In the genomic region with DNA sequence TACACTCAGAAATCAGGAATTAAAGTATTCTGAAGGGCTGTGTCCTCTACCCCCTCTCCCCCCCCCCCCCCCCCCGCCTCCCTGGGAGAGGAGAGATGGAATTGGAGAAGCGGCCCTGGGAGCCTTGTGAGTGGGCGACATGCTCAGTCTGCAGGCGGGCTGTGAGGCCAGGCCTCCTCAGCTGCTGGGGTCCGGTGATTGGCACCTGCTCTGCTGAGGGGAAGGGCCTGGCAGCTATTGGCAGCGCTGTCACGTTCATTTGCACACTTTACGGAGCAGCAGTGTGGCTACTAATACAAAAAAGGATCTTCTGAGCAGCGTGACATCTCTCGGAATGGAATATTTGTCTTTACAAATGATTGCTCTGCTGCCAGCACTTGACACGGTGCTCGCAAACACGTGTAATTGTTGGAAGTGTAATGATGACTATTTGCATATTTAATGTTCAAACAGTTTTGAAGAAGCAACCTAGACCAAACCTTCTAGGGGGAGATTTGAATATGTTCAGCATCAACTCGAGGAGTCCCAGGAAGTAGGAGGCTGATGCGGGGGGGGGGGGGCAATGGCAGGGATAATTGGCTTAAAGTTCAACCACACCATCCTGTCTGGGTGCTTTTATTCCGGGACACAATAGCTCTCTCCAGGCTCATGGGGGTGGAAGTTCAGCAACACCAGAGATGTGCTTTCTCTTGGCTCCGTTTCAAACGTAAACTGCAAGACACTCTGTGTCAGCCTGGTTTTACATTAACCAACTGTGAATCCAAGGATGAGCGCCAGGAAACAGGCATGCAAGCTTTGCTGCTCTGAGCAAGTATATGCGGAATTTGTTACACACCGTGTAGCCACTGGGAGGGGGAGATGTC, we compare ENCODE assay signal across 8 mouse cellular contexts.
A peak's percentile ranks its signal among the peaks of the same experiment; 100 is the strongest.
DNase-seq lines count a peak whose midpoint lies in the region; ATAC-seq and TF ChIP-seq lines count a peak whose summit lies in the region.

No protein-coding gene starts in this region.

- no peak for TF ChIP-seq CTCF in cerebellum, adult 2 months (IDR thresholded peaks at IDR 0.05; ENCODE audit: borderline replicate concordance, insufficient read depth, low read depth, low read length)

- ATAC-seq in intestine, embryonic 16.5 days = peak; percentile 94
- ATAC-seq in liver, embryonic 16.5 days (ENCODE audit: low read depth) = 0 out of 2 replicates have a peak, but pooled peaks have one; percentile 9
- ATAC-seq in activated CD4-positive, CD25-positive, alpha-beta regulatory T cell, adult 4 months = no peak

- H3K4me1 ChIP-seq in cerebellum, adult 2 months (ENCODE audit: control insufficient read depth, insufficient read depth, low read length) = no peaks in the 10 kb centered on the region
- H3K4me1 ChIP-seq in embryonic facial prominence, embryonic 10.5 days = peaks cover 16% of the 10 kb centered on the region
- H3K4me1 ChIP-seq in intestine, embryonic 16.5 days (ENCODE audit: control insufficient read depth, insufficient read depth, low read length) = peaks cover 8% of the 10 kb centered on the region; the same call in 1 of the 2 replicates
- H3K4me1 ChIP-seq in liver, embryonic 16.5 days (ENCODE audit: control insufficient read depth, low read depth, low read length) = no peaks in the 10 kb centered on the region

- no peak overlapping the region for H3K4me2 ChIP-seq in intestine, embryonic 16.5 days (ENCODE audit: low read depth, low read length)
- H3K4me2 ChIP-seq in liver, embryonic 16.5 days (ENCODE audit: low read depth, low read length) = no peak overlapping the region

- peak overlapping the region; percentile 32 for H3K4me3 ChIP-seq in cerebellum, adult 2 months (replicated peaks; ENCODE audit: insufficient read depth, low read depth, low read length)
- H3K4me3 ChIP-seq in embryonic facial prominence, embryonic 10.5 days = no peak overlapping the region
- no peak overlapping the region for H3K4me3 ChIP-seq in intestine, embryonic 16.5 days (ENCODE audit: low read length)
- H3K4me3 ChIP-seq in liver, embryonic 16.5 days (ENCODE audit: low read depth, low read length) = no peak overlapping the region

- no peaks in the 10 kb centered on the region for H3K36me3 ChIP-seq in embryonic facial prominence, embryonic 10.5 days (replicated peaks)
- no peaks in the 10 kb centered on the region for H3K36me3 ChIP-seq in intestine, embryonic 16.5 days (ENCODE audit: control insufficient read depth, insufficient read depth, low read length)
- H3K36me3 ChIP-seq in liver, embryonic 16.5 days (ENCODE audit: control insufficient read depth, insufficient read depth) = no peaks in the 10 kb centered on the region

- H3K9ac ChIP-seq in intestine, embryonic 16.5 days (ENCODE audit: low read depth, low read length) = no peak overlapping the region
- H3K9ac ChIP-seq in liver, embryonic 16.5 days (ENCODE audit: low read depth, low read length) = no peak overlapping the region

- 7% methylated on average over 21 of the region's 21 CpGs for WGBS in cerebellum, adult 2 months
- 70% methylated on average over 20 of the region's 21 CpGs for WGBS in embryonic facial prominence, embryonic 10.5 days
- 28% methylated on average over 20 of the region's 21 CpGs for WGBS in intestine, embryonic 16.5 days
- 60% methylated on average over 20 of the region's 21 CpGs for WGBS in liver, embryonic 16.5 days (ENCODE audit: insufficient replicate concordance)

- H3K27me3 ChIP-seq in cerebellum, adult 2 months (ENCODE audit: control insufficient read depth, insufficient read depth, low read length) = no peaks in the 10 kb centered on the region; the same call in 1 of the 2 replicates
- H3K27me3 ChIP-seq in embryonic facial prominence, embryonic 10.5 days (replicated peaks; ENCODE audit: low read depth, poor library complexity, severe bottlenecking) = no peaks in the 10 kb centered on the region
- no peaks in the 10 kb centered on the region for H3K27me3 ChIP-seq in intestine, embryonic 16.5 days (replicated peaks; ENCODE audit: control insufficient read depth, insufficient read depth, low read length)
- H3K27me3 ChIP-seq in liver, embryonic 16.5 days (ENCODE audit: control insufficient read depth, insufficient read depth, low read depth, low read length) = no peaks in the 10 kb centered on the region

- no peaks in the 10 kb centered on the region for H3K9me3 ChIP-seq in embryonic facial prominence, embryonic 10.5 days
- H3K9me3 ChIP-seq in intestine, embryonic 16.5 days (ENCODE audit: control insufficient read depth, low read length) = no peaks in the 10 kb centered on the region
- no peaks in the 10 kb centered on the region for H3K9me3 ChIP-seq in liver, embryonic 16.5 days (replicated peaks; ENCODE audit: control insufficient read depth, low read length)

- H3K27ac ChIP-seq in cerebellum, adult 2 months (ENCODE audit: insufficient read depth, low read length) = no peak overlapping the region
- no peak overlapping the region for H3K27ac ChIP-seq in embryonic facial prominence, embryonic 10.5 days (replicated peaks)
- H3K27ac ChIP-seq in intestine, embryonic 16.5 days (ENCODE audit: low read length) = no peak overlapping the region
- H3K27ac ChIP-seq in liver, embryonic 16.5 days (ENCODE audit: low read length) = no peak overlapping the region

- TF ChIP-seq POLR2A in cerebellum, adult 2 months (IDR thresholded peaks at IDR 0.05; ENCODE audit: borderline replicate concordance, insufficient read depth, low read length) = no peak

- peak; percentile 5 to 6 for DNase-seq in cerebellum, adult 2 months
- DNase-seq in cerebellum, adult 11-12 months = no peak
- peak; percentile 44 for DNase-seq in embryonic facial prominence, embryonic 10.5 days (ENCODE audit: low spot score)
- peak; percentile 55 for DNase-seq in right cerebral cortex, postnatal 4 days
- no peak for DNase-seq in spleen, adult 12 weeks (ENCODE audit: low spot score)

Comparison
In these comparisons a context has a peak if more than half of its experiments do, and no peak if none do; other contexts are left out.
1. DNase-seq: peak in cerebellum, adult 2 months (2 of 2), embryonic facial prominence, embryonic 10.5 days (single experiment) and right cerebral cortex, postnatal 4 days (single experiment); none in cerebellum, adult 11-12 months (single experiment) and spleen, adult 12 weeks (single experiment).